Mouse (Mus musculus) lung, postnatal 0 days (tissue): ENCODE measurements around the gene Gm16513. TPM values are rescaled to one million over a fixed set of nuclear protein-coding genes. Genes with fewer than 3 reads are reported as not detected.
"Not testable (repeated sequence)": the region's sequence is repeated elsewhere in the genome, so short reads cannot be mapped to it uniquely, and the experiment has no call there.

Experiments
- ATAC-seq: fragments of 200-750 bp; cut with Nextera tagmentation; 2 replicates; pipeline ENCODE4 v1.8.0; 2017; ENCODE audit warnings: moderate library complexity
- DNase-seq: peaks from one replicate; pipeline ENCODE4 v3.0.0-alpha.2; 2016; ENCODE audit warnings: low spot score
- H3K27ac ChIP-seq: fragments of 300-500 bp; sonication (generic); 2 replicates; pipeline ENCODE4 v1.5.1; 2014; ENCODE audit warnings: antibody characterized with exemption, mild to moderate bottlenecking, low read length, mixed read lengths
- H3K27me3 ChIP-seq: fragments of 300-500 bp; sonication (generic); replicated peaks from 2 replicates; pipeline ENCODE4 v1.6.1; 2014; ENCODE audit warnings: low read length, mixed read lengths; ENCODE audit not compliant: insufficient read depth
- H3K36me3 ChIP-seq: fragments of 300-500 bp; sonication (generic); 2 replicates; pipeline ENCODE4 v1.6.1; 2014; ENCODE audit warnings: low read length, mixed read lengths; ENCODE audit not compliant: insufficient read depth
- H3K4me1 ChIP-seq: fragments of 300-500 bp; sonication (generic); 2 replicates; pipeline ENCODE4 v1.6.1; 2014; ENCODE audit warnings: antibody characterized with exemption, low read depth, low read length, mixed read lengths; ENCODE audit not compliant: insufficient read depth
- H3K4me2 ChIP-seq: fragments of 300-500 bp; sonication (generic); replicated peaks from 2 replicates; pipeline ENCODE4 v1.6.1; 2014; ENCODE audit warnings: low read depth, mild to moderate bottlenecking, low read length, moderate library complexity, mixed read lengths
- H3K4me3 ChIP-seq: fragments of 300-500 bp; sonication (generic); 2 replicates; pipeline ENCODE4 v1.5.1; 2014; ENCODE audit warnings: low read depth, low read length
- H3K9ac ChIP-seq: fragments of 300-500 bp; sonication (generic); replicated peaks from 2 replicates; pipeline ENCODE4 v1.6.1; 2014; ENCODE audit warnings: low read depth, mild to moderate bottlenecking
- H3K9me3 ChIP-seq: fragments of 300-500 bp; sonication (generic); 2 replicates; pipeline ENCODE4 v1.6.1; 2016; ENCODE audit warnings: low read length, mixed read lengths
- WGBS: fragments of 180-500 bp; shearing (Covaris S2); extraction: QIAGEN DNeasy Blood & Tissue Kit; methylation state at CpG from one replicate; pipeline ENCODE4 v1.1.7; 2014; 5-methylcytosine and 5-hydroxymethylcytosine counted together
- polyA plus RNA-seq: library from polyadenylated mRNA; unstranded; fragments of >200 nt; fragmentation: Nextera tagmentation; extraction: Ambion mirVana; gene quantifications from 2 replicates; pipeline ENCODE4 v1.2.1, GENCODE M21; 2015

Gene Gm16513
- not detected in 2 replicates for polyA plus RNA-seq

DNA sequence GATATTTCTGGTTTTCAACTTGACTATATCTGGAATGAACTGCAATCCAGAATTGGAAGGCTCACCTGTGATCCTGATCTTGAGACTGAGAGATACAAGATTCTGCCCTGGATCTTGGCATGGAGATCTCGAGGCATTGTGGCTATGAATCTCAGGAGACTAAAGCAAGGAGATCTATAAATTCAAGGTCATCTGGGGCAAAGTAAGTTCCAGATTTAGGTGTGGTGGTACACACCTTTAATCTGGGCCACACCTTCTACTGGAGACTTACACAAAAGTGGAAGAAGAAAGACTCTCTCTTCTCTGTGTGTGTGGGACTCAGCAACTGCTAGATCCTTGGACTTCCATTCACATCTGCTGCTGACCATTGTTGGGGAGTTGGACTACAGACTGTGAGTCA lies at the start of gene Gm16513:
Gene Gm16513, plus strand, starts transcription at position 301 of the 400 bp plus-strand sequence.
- ATAC-seq, H3K4me3 ChIP-seq, H3K27ac ChIP-seq, DNase-seq, H3K9me3 ChIP-seq, H3K4me1 ChIP-seq, H3K9ac ChIP-seq, H3K27me3 ChIP-seq, H3K4me2 ChIP-seq, H3K36me3 ChIP-seq: not testable (repeated sequence)
- WGBS: no CpG with 5 or more reads among the region's 1 CpGs

Other genes starting within 250 kb of the Gm16513 start
- not detected in 2 replicates for gene Gm6367, start 194.0 kb upstream of the Gm16513 start, polyA plus RNA-seq
- not detected in 2 replicates for gene Gm7942, start 75.7 kb upstream of the Gm16513 start, polyA plus RNA-seq
- gene Gm10424, start 90.1 kb downstream of the Gm16513 start, polyA plus RNA-seq: not detected in 2 replicates
- not detected in 2 replicates for gene Gm3259, start 123.3 kb downstream of the Gm16513 start, polyA plus RNA-seq